Mouse (Mus musculus) intestine, postnatal 0 days (tissue): Measurements from ENCODE around the gene Kat6b. TPM values are rescaled to one million over a fixed set of nuclear protein-coding genes. Genes with fewer than 3 reads are reported as not detected.
"Not testable (repeated sequence)": the region's sequence is repeated elsewhere in the genome, so short reads cannot be mapped to it uniquely, and the experiment has no call there.

Source experiments
- ATAC-seq: fragments of 200-750 bp; cut with Nextera tagmentation; 2 replicates; pipeline ENCODE4 v1.8.0; 2017; ENCODE audit warnings: mild to moderate bottlenecking, moderate TSS enrichment, moderate library complexity
- H3K27ac ChIP-seq: fragments of 300-500 bp; sonication (generic); 2 replicates; pipeline ENCODE4 v1.5.1; 2014; ENCODE audit warnings: mild to moderate bottlenecking, low read depth, low read length, moderate library complexity
- H3K27me3 ChIP-seq: fragments of 300-500 bp; sonication (generic); replicated peaks from 2 replicates; pipeline ENCODE4 v1.6.1; 2014; ENCODE audit warnings: low read length, mixed read lengths; ENCODE audit not compliant: control insufficient read depth, insufficient read depth
- H3K36me3 ChIP-seq: fragments of 300-500 bp; sonication (generic); 2 replicates; pipeline ENCODE4 v1.6.1; 2014; ENCODE audit warnings: mild to moderate bottlenecking, moderate library complexity; ENCODE audit not compliant: control insufficient read depth, insufficient read depth
- H3K4me1 ChIP-seq: fragments of 300-500 bp; sonication (generic); replicated peaks from 2 replicates; pipeline ENCODE4 v1.6.1; 2014; ENCODE audit warnings: antibody characterized with exemption, low read length, mixed read lengths; ENCODE audit not compliant: control insufficient read depth, insufficient read depth
- H3K4me2 ChIP-seq: fragments of 300-500 bp; sonication (generic); replicated peaks from 2 replicates; pipeline ENCODE4 v1.6.1; 2014; ENCODE audit warnings: low read depth, mild to moderate bottlenecking, moderate library complexity
- H3K4me3 ChIP-seq: fragments of 300-500 bp; sonication (generic); 2 replicates; pipeline ENCODE4 v1.5.1; 2014; ENCODE audit warnings: low read depth, low read length
- H3K9ac ChIP-seq: fragments of 300-500 bp; sonication (generic); 2 replicates; pipeline ENCODE4 v1.6.1; 2014; ENCODE audit warnings: mild to moderate bottlenecking, low read depth, low read length
- H3K9me3 ChIP-seq: fragments of 300-500 bp; sonication (generic); 2 replicates; pipeline ENCODE4 v1.6.1; 2016; ENCODE audit warnings: mixed run types; ENCODE audit not compliant: control insufficient read depth
- CTCF ChIP-seq: sonication (generic); IDR thresholded peaks from 2 replicates; pipeline ENCODE4 v1.5.1; 2016; ENCODE audit warnings: low read depth, mild to moderate bottlenecking, control low read depth, antibody characterized with exemption, moderate library complexity
- WGBS: fragments of 180-500 bp; shearing (Covaris S2); extraction: QIAGEN DNeasy Blood & Tissue Kit; methylation state at CpG from one replicate; pipeline ENCODE4 v1.1.7; 2014; 5-methylcytosine and 5-hydroxymethylcytosine counted together
- polyA plus RNA-seq: library from polyadenylated mRNA; unstranded; fragments of >200 nt; fragmentation: Nextera tagmentation; extraction: Ambion mirVana; gene quantifications from 2 replicates; pipeline ENCODE4 v1.2.1, GENCODE M21; 2015

Kat6b gene
- polyA plus RNA-seq, 1 experiment from 2014 or later: 4.8 TPM

GRCm38 (mm10) chr14:21662465-21663142 is 181.4 kb downstream of the Kat6b start:
- H3K9me3 ChIP-seq: no peaks in the 10 kb centered on the region
- H3K36me3 ChIP-seq: peaks cover 60% of the 10 kb centered on the region
- H3K27me3 ChIP-seq: no peaks in the 10 kb centered on the region
- ATAC-seq: peak; percentile 73
- no peak overlapping the region for H3K4me3 ChIP-seq
- no peaks in the 10 kb centered on the region for H3K4me1 ChIP-seq
- no peak overlapping the region for H3K9ac ChIP-seq
- H3K4me2 ChIP-seq: no peak overlapping the region
- WGBS: 67% methylated on average over 8 of the region's 8 CpGs
- peak; percentile 74 for TF ChIP-seq CTCF
- no peak overlapping the region for H3K27ac ChIP-seq

- ATAC-seq: peak; percentile 9; the same call in 1 of the 2 replicates
- 82% methylated on average over 11 of the region's 11 CpGs for WGBS
These were observed 188.0 kb downstream of the Kat6b start for GRCm38 (mm10) chr14:21669218-21669617.

GRCm38 (mm10) chr14:21669633-21670421 is 188.6 kb downstream of the Kat6b start:
- no peak for TF ChIP-seq CTCF
- 70% methylated on average over 11 of the region's 11 CpGs for WGBS
- H3K4me3 ChIP-seq: no peak overlapping the region

More at GRCm38 (mm10) chr14:21669218-21669617, 188.0 kb downstream of the Kat6b start:
- Histone ChIP-seq H3K4me1 (no peaks in the 10 kb centered on the region; the same call in 1 of the 2 replicates), H3K36me3 (peaks cover 52% of the 10 kb centered on the region), H3K27ac (no peak overlapping the region), H3K27me3 (no peaks in the 10 kb centered on the region), H3K4me2 (no peak overlapping the region), H3K4me3 (no peak overlapping the region), H3K9me3 (no peaks in the 10 kb centered on the region), H3K9ac (no peak overlapping the region)
- TF ChIP-seq CTCF: no peak

GRCm38 (mm10) chr14:21670422-21671006 is 189.3 kb downstream of the Kat6b start:
- H3K9me3 ChIP-seq, ATAC-seq, H3K4me2 ChIP-seq, H3K27ac ChIP-seq, H3K27me3 ChIP-seq, H3K9ac ChIP-seq, H3K4me1 ChIP-seq, H3K4me3 ChIP-seq: not testable (repeated sequence)
- WGBS: 96% methylated on average over 15 of the region's 15 CpGs
- H3K36me3 ChIP-seq: peaks cover 39% of the 10 kb centered on the region

More at GRCm38 (mm10) chr14:21669633-21670421, 188.6 kb downstream of the Kat6b start:
- ATAC-seq: peak; percentile 24; the same call in 1 of the 2 replicates
- Histone ChIP-seq H3K9ac (no peak overlapping the region), H3K27me3 (no peaks in the 10 kb centered on the region), H3K4me2 (no peak overlapping the region), H3K36me3 (peaks cover 46% of the 10 kb centered on the region), H3K4me1 (no peaks in the 10 kb centered on the region; the same call in 1 of the 2 replicates), H3K27ac (no peak overlapping the region), H3K9me3 (no peaks in the 10 kb centered on the region)

- Histone ChIP-seq H3K4me2 (no peak overlapping the region), H3K36me3 (peaks cover 26% of the 10 kb centered on the region), H3K9ac (no peak overlapping the region), H3K27ac (no peak overlapping the region), H3K9me3 (no peaks in the 10 kb centered on the region), H3K4me3 (no peak overlapping the region), H3K4me1 (no peaks in the 10 kb centered on the region; the same call in 1 of the 2 replicates), H3K27me3 (no peaks in the 10 kb centered on the region)
- ATAC-seq: no peak
- WGBS: 82% methylated on average over 4 of the region's 4 CpGs
- TF ChIP-seq CTCF: no peak
These were observed 191.9 kb downstream of the Kat6b start for GRCm38 (mm10) chr14:21673100-21673499.

GRCm38 (mm10) chr14:21674471-21674870 is 193.2 kb downstream of the Kat6b start:
- WGBS: 59% methylated on average over 5 of the region's 5 CpGs
- H3K36me3 ChIP-seq: peaks cover 13% of the 10 kb centered on the region
- H3K27ac ChIP-seq: no peak overlapping the region
- no peak overlapping the region for H3K4me2 ChIP-seq
- ATAC-seq: no peak
- no peak overlapping the region for H3K9ac ChIP-seq
- peak; percentile 20; the same call in 1 of the 2 replicates for TF ChIP-seq CTCF
- H3K27me3 ChIP-seq: no peaks in the 10 kb centered on the region
- no peak overlapping the region for H3K4me3 ChIP-seq
- no peaks in the 10 kb centered on the region for H3K9me3 ChIP-seq
- H3K4me1 ChIP-seq: no peaks in the 10 kb centered on the region
